Mouse (Mus musculus) neural tube, embryonic 14.5 days (tissue): Measurements from ENCODE around the gene Tex101. TPM values are rescaled to one million over a fixed set of nuclear protein-coding genes. Genes with fewer than 3 reads are reported as not detected.
"Not testable (repeated sequence)": the region's sequence is repeated elsewhere in the genome, so short reads cannot be mapped to it uniquely, and the experiment has no call there.

Experiments
- ATAC-seq: fragments of 200-750 bp; cut with Nextera tagmentation; 2 replicates; pipeline ENCODE4 v1.8.0; 2017; ENCODE audit warnings: low read depth, mild to moderate bottlenecking, moderate TSS enrichment, moderate library complexity
- H3K27ac ChIP-seq: fragments of 300-500 bp; sonication (generic); 2 replicates; pipeline ENCODE4 v1.5.1; 2014; ENCODE audit warnings: low read depth, mild to moderate bottlenecking, control low read depth, low read length, moderate library complexity, mixed read lengths
- H3K27me3 ChIP-seq: fragments of 300-500 bp; sonication (generic); 2 replicates; pipeline ENCODE4 v1.6.1; 2014; ENCODE audit warnings: low read length; ENCODE audit not compliant: control insufficient read depth, insufficient read depth
- H3K36me3 ChIP-seq: fragments of 300-500 bp; sonication (generic); 2 replicates; pipeline ENCODE4 v1.6.1; 2014; ENCODE audit warnings: low read length, mixed read lengths; ENCODE audit not compliant: control insufficient read depth, insufficient read depth
- H3K4me1 ChIP-seq: fragments of 300-500 bp; sonication (generic); 2 replicates; pipeline ENCODE4 v1.6.1; 2014; ENCODE audit warnings: low read length; ENCODE audit not compliant: control insufficient read depth, insufficient read depth
- H3K4me2 ChIP-seq: fragments of 300-500 bp; sonication (generic); 2 replicates; pipeline ENCODE4 v1.6.1; 2014; ENCODE audit warnings: mild to moderate bottlenecking, low read depth, low read length, control low read depth
- H3K4me3 ChIP-seq: fragments of 300-500 bp; sonication (generic); 2 replicates; pipeline ENCODE4 v1.5.1; 2014; ENCODE audit warnings: low read depth, low read length, control low read depth, mixed read lengths
- H3K9ac ChIP-seq: fragments of 300-500 bp; sonication (generic); replicated peaks from 2 replicates; pipeline ENCODE4 v1.6.1; 2014; ENCODE audit warnings: low read depth, mild to moderate bottlenecking, control low read depth, low read length, mixed read lengths
- H3K9me3 ChIP-seq: fragments of 300-500 bp; sonication (generic); 2 replicates; pipeline ENCODE4 v1.6.1; 2016; ENCODE audit warnings: low read length; ENCODE audit not compliant: control insufficient read depth
- WGBS: fragments of 180-500 bp; shearing (Covaris S2); extraction: QIAGEN DNeasy Blood & Tissue Kit; methylation state at CpG from one replicate; pipeline ENCODE4 v1.1.7; 2014; 5-methylcytosine and 5-hydroxymethylcytosine counted together
- polyA plus RNA-seq: library from polyadenylated mRNA; unstranded; fragments of >200 nt; fragmentation: Nextera tagmentation; extraction: Ambion mirVana; gene quantifications from 2 replicates; pipeline ENCODE4 v1.2.1, GENCODE M21; 2014

The Tex101 gene
- polyA plus RNA-seq = not detected in 2 replicates

DNA sequence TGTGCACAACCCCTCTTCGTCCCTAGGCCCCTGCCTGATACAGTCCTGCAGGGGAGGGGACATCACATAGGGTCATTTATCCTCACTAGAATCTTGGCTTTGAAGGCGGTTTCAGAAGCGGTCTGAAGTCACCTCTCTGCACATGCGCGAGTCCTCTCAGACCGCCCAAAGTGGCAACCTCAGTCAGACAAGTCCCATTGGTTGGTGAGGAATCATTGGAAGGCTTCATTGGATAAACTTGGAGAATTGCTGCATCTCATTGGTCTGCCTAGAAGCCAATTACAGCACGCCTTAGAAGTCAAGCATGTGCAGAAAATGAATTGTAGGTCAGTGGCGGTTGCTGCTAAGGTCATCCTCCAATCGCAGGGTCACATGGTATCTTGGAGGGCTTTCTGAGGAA is at the start of gene Tex101:
Tex101 (minus strand) TSS at position 101 of the 400 bp plus-strand sequence.
- Histone ChIP-seq H3K27ac (no peak within 1 kb of the TSS), H3K9me3 (no peaks in the 10 kb centered on the region), H3K4me1 (no peaks in the 10 kb centered on the region), H3K4me2 (no peak within 1 kb of the TSS), H3K9ac (no peak within 1 kb of the TSS), H3K27me3 (no peaks in the 10 kb centered on the region), H3K36me3 (no peaks in the 10 kb centered on the region), H3K4me3 (no peak within 1 kb of the TSS)
- 89% methylated on average over 9 of the region's 9 CpGs for WGBS
- no peak for ATAC-seq

- 81% methylated on average over 6 of the region's 6 CpGs for WGBS
- Histone ChIP-seq H3K4me3 (no peak overlapping the region), H3K9ac (no peak overlapping the region), H3K4me1 (no peaks in the 10 kb centered on the region), H3K27ac (no peak overlapping the region), H3K27me3 (no peaks in the 10 kb centered on the region), H3K36me3 (no peaks in the 10 kb centered on the region), H3K4me2 (no peak overlapping the region), H3K9me3 (no peaks in the 10 kb centered on the region)
- ATAC-seq = no peak
Measured at GRCm38 (mm10) chr7:24715039-24715438, 38.6 kb upstream of the Tex101 start.

- Histone ChIP-seq H3K4me2 (no peak within 1 kb of the TSS), H3K36me3 (no peaks in the 10 kb centered on the region), H3K9ac (no peak within 1 kb of the TSS), H3K4me1 (no peaks in the 10 kb centered on the region), H3K27ac (no peak within 1 kb of the TSS), H3K4me3 (no peak within 1 kb of the TSS), H3K9me3 (no peaks in the 10 kb centered on the region), H3K27me3 (no peaks in the 10 kb centered on the region)
- ATAC-seq = no peak
- WGBS = 96% methylated on average over 14 of the region's 14 CpGs
Measured at GRCm38 (mm10) chr7:24708832-24709292, 32.4 kb upstream of the Tex101 start, which contains the start of gene BC049730. BC049730 (plus strand) TSS chr7:24709242.

- not testable (repeated sequence) for ATAC-seq, H3K27ac ChIP-seq, H3K4me2 ChIP-seq, H3K9me3 ChIP-seq, H3K36me3 ChIP-seq, H3K27me3 ChIP-seq, H3K9ac ChIP-seq, H3K4me3 ChIP-seq, H3K4me1 ChIP-seq
- 75% methylated on average over 9 of the region's 9 CpGs for WGBS
Measured at GRCm38 (mm10) chr7:24702841-24703240, 26.4 kb upstream of the Tex101 start.

DNA sequence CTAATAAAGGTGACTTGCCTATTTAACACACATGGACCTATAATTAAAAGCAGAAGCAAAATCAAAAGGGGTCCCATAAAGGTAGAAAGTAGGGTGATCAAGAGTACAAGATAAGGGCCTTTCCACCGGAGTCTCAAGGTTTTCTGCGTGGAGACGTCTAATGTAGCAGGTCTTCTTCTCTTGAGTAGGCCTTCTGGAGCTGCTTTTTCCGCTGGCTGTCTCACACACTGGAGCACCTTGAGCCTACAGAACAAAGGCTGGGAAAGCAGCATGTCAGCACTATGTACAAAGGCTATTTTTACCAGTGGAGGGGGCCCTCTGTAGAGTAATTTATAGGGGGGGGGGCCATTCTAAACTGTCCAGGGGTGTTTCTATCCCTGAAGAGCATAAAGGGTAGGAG is 21.4 kb upstream of the Tex101 start:
- not testable (repeated sequence) for H3K36me3 ChIP-seq, H3K4me1 ChIP-seq, ATAC-seq, H3K4me2 ChIP-seq, H3K27ac ChIP-seq, H3K27me3 ChIP-seq, H3K9ac ChIP-seq, H3K9me3 ChIP-seq, H3K4me3 ChIP-seq
- 95% methylated on average over 4 of the region's 4 CpGs for WGBS

- H3K9ac ChIP-seq, H3K4me3 ChIP-seq, H3K4me1 ChIP-seq, ATAC-seq, H3K27me3 ChIP-seq, H3K9me3 ChIP-seq, H3K27ac ChIP-seq, H3K4me2 ChIP-seq, H3K36me3 ChIP-seq: not testable (repeated sequence)
- 80% methylated on average over 3 of the region's 3 CpGs for WGBS
Measured at GRCm38 (mm10) chr7:24692693-24693092, 16.2 kb upstream of the Tex101 start.

DNA sequence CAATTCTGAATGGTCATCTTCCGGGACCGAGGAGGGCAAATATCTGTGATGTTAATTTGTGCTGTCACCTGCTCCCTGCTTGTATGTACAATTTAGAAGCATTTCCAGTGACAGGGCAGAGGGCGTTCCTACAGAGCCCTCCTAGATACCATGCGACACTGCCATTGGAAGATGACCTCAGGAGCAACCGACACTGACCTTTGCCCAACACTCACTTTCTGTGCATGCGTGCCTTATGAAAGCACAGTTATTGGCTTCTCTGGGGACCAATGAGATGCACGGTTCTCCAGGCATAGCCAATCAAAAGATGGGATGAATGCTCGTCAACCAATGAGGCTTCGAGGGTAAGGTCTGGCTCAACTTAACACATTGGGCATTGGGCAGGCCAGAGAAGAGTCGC is 11.0 kb upstream of the Tex101 start:
- H3K4me3 ChIP-seq, H3K27me3 ChIP-seq, H3K9me3 ChIP-seq, H3K4me1 ChIP-seq, H3K27ac ChIP-seq, H3K9ac ChIP-seq, H3K4me2 ChIP-seq, H3K36me3 ChIP-seq, ATAC-seq: not testable (repeated sequence)
- WGBS = 94% methylated on average over 10 of the region's 10 CpGs

DNA sequence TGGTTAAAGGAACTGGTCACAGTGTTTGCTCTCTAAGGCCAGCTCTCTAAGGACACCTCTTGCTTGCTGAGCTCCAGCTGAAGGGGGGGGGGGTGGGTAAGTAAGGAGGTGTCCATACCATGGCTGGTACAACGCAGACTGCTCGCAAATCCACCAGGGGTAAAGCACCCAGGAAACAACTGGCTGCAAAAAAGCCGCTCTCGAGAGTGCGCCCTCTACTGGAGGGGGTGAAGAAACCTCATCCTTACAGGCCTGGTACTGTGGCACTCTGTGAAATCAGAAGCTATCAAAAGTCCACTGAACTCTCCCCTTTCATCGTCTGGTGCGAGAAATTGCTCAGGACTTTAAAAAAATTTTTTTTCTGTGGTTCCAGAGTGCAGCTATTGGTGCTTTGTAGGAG is 7.6 kb upstream of the Tex101 start:
- H3K4me3 ChIP-seq, H3K4me2 ChIP-seq, ATAC-seq, H3K9me3 ChIP-seq, H3K9ac ChIP-seq, H3K4me1 ChIP-seq, H3K27me3 ChIP-seq, H3K27ac ChIP-seq, H3K36me3 ChIP-seq: not testable (repeated sequence)
- WGBS = 81% methylated on average over 7 of the region's 7 CpGs

DNA sequence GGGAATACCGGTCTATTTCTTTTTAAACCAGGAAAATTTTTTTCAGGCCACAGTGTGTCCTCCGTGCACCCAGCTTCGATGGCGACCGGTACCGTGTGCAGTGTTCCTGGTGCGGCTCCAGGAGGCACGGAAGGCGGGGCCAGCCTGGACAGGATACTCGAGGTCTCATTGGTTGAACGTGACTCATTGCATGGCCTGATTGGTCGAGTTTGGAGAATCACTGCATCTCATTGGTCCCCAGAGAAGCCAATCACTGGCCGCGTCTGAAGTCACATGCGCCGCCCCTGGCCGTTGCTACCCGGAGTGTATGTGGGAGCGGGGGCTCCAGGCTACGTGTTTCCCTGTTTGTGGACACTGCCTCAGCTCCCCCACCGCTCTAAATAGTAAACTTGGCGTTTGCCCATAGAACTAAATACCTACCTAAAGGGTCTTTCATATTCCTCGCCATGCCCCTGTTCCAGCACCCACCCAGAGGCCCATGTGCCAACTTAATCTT is 4.5 kb downstream of the Tex101 start:
- WGBS = 95% methylated on average over 23 of the region's 23 CpGs
- H3K27me3 ChIP-seq = no peaks in the 10 kb centered on the region
- ATAC-seq = no peak

More for the DNA sequence above, 4.5 kb downstream of the Tex101 start:
- H3K4me3 ChIP-seq = no peak overlapping the region
- no peak overlapping the region for H3K9ac ChIP-seq
- no peak overlapping the region for H3K27ac ChIP-seq
- no peaks in the 10 kb centered on the region for H3K9me3 ChIP-seq
- no peak overlapping the region for H3K4me2 ChIP-seq
- H3K4me1 ChIP-seq = no peaks in the 10 kb centered on the region
- H3K36me3 ChIP-seq = no peaks in the 10 kb centered on the region
